Mouse (Mus musculus): ENCODE data around the gene Gm21560. TPM values are rescaled to one million over a fixed set of nuclear protein-coding genes. Genes with fewer than 3 reads are reported as not detected.
"Not testable (repeated sequence)": the region's sequence is repeated elsewhere in the genome, so short reads cannot be mapped to it uniquely, and the experiment has no call there.

The Gm21560 gene
- polyA plus RNA-seq (2012; ENCODE audit: insufficient read depth, insufficient read length, missing spikeins) = not detected in 2 replicates

DNA sequence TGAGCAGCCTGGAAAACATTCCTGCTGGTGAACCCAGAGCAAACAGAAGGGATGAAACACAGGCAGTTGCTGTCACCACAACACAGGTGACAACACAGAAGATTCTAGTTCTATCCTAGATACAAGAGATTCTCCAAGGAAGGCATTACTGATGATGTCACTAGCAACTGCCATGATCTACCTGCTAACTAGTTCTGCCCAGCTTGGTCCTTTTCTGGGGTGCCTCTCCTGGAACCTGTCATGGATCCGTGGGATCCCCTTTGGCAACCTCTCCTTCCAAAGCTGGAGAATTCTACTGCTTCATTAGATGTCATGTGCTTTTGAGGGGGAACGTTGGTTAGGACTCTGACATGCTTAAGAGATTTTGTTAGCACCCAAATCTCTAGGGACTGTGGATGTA lies at the start of gene Gm21560:
Gene Gm21560, minus strand, starts transcription at position 101 of the 400 bp plus-strand sequence.
- not testable (repeated sequence) for H3K4me3 ChIP-seq (ENCODE audit: insufficient read depth, low read length); H3K27ac ChIP-seq (ENCODE audit: insufficient read depth, low read depth, low read length); H3K4me1 ChIP-seq (ENCODE audit: control insufficient read depth, insufficient read depth, low read length)

GRCm38 (mm10) chr14:6163538-6163937 lies 55.6 kb downstream of the Gm21560 start:
- H3K4me1 ChIP-seq (ENCODE audit: control insufficient read depth, insufficient read depth, low read length) = not testable (repeated sequence)

GRCm38 (mm10) chr14:6161085-6161484 lies 58.0 kb downstream of the Gm21560 start:
- not testable (repeated sequence) for H3K27ac ChIP-seq (ENCODE audit: insufficient read depth, low read depth, low read length); H3K4me1 ChIP-seq (ENCODE audit: control insufficient read depth, insufficient read depth, low read length); H3K4me3 ChIP-seq (ENCODE audit: insufficient read depth, low read length)

More at GRCm38 (mm10) chr14:6163538-6163937, 55.6 kb downstream of the Gm21560 start:
- H3K4me3 ChIP-seq (ENCODE audit: insufficient read depth, low read length); H3K27ac ChIP-seq (ENCODE audit: insufficient read depth, low read depth, low read length): not testable (repeated sequence)

Other genes with a start within 250 kb of the Gm21560 start
- gene Gm3453, start 240.2 kb downstream of the Gm21560 start, polyA plus RNA-seq (2012; ENCODE audit: insufficient read depth, insufficient read length, missing spikeins) = not detected in 2 replicates
- not detected in 2 replicates for gene Gm6337, start 161.0 kb downstream of the Gm21560 start, polyA plus RNA-seq (2012; ENCODE audit: insufficient read depth, insufficient read length, missing spikeins)
- not detected in 2 replicates for gene Gm8206, start 125.3 kb downstream of the Gm21560 start, polyA plus RNA-seq (2012; ENCODE audit: insufficient read depth, insufficient read length, missing spikeins)
- not detected in 2 replicates for gene Gm3468, start 110.6 kb downstream of the Gm21560 start, polyA plus RNA-seq (2012; ENCODE audit: insufficient read depth, insufficient read length, missing spikeins)
- not detected in 2 replicates for gene Gm3476, start 93.5 kb downstream of the Gm21560 start, polyA plus RNA-seq (2012; ENCODE audit: insufficient read depth, insufficient read length, missing spikeins)
- gene Gm3411, start 68.0 kb upstream of the Gm21560 start, polyA plus RNA-seq (2012; ENCODE audit: insufficient read depth, insufficient read length, missing spikeins) = not detected in 2 replicates
- not detected in 2 replicates for gene Gm21103, start 85.6 kb upstream of the Gm21560 start, polyA plus RNA-seq (2012; ENCODE audit: insufficient read depth, insufficient read length, missing spikeins)
- not detected in 2 replicates for gene Gm3618, start 124.4 kb upstream of the Gm21560 start, polyA plus RNA-seq (2012; ENCODE audit: insufficient read depth, insufficient read length, missing spikeins)
- not detected in 2 replicates for gene Gm16440, start 171.0 kb upstream of the Gm21560 start, polyA plus RNA-seq (2012; ENCODE audit: insufficient read depth, insufficient read length, missing spikeins)
- not detected in 2 replicates for gene Gm3591, start 193.2 kb upstream of the Gm21560 start, polyA plus RNA-seq (2012; ENCODE audit: insufficient read depth, insufficient read length, missing spikeins)
- not detected in 2 replicates for gene Gm3594, start 225.3 kb upstream of the Gm21560 start, polyA plus RNA-seq (2012; ENCODE audit: insufficient read depth, insufficient read length, missing spikeins)

Measured in bone marrow macrophage, adult 2 months (primary cell).